Mouse (Mus musculus): ENCODE data around the gene C2.

C2 gene

DNA sequence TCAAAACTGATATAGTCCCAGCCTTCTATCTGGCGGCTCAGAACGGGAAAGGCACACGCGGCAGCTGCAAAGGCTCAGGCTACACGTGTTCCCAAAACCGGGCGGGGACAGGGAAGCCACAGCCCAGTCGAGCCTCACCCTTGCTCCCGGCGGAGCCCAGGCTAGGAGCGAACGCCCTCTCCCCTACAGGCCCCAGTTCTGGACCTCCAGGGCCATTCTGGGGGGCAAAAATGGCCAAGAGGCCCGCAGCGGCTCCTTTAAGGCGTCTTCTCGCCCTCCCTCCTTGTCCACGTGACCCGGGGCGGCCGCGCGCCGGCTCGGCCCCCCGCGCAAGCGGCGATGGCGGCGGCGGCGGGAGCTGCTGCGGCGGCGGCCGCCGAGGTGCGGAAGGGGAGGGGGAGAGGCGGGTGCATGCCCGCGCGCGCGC is at the start of gene C2, which contains the start of gene Ehmt2:
TSS of gene C2 (minus strand) at position 106 of the 427 bp plus-strand sequence.
TSS of gene Ehmt2 (plus strand) at position 310 of the 427 bp plus-strand sequence.
- in situ Hi-C loops (cut with MboI), result no loop called here

DNA sequence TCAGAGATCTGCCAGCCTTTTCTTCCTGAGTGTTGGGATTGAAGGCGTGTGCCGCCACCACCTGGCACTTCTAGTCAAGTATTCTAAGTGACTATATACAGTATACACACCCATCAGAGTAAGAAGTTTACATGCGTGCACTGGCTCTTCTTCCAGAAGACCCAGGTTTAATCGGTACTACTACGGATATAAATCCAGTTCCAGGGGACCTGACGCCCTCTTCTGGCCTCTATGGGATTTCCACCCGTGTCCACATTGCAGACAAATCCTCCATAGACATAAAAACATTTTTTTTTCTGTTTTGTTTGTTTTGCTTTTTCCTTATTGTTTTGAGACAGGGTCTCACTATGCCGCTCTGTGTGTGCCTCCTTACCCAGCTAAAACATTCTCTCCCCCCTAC is 49.5 kb upstream of the C2 start:
- in situ Hi-C loops (cut with MboI), result no loop called here

DNA sequence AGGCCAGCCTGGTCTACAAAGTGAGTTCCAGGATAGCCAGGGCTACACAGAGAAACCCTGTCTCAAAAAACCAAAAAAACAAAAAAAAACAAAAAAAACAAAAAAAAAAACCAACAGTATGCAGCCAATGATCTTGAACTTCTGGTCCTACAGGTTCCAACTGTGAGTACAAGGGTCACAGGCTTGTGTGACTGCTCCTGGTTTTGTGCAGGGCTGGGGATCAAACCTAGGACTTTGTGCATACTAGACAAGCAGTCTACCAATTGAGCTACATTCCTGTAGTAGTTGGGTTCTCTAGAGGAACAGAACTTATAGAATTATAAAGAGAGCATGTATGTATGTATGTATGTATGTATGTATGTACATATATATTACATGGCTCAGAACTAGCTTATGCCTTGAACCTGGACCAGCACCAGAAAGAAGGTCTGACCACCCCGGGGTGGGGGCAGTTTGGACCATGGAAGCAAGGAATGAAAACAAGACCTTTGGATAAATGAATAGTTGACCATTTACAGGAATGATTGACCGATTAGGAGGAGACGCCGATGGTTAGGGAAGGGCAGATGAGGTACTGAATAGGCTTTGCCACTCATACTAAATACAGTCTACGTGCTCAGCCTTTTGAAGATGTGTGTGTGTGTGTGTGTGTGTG is 48.5 kb upstream of the C2 start:
- in situ Hi-C loops (cut with MboI), result no loop called here

DNA sequence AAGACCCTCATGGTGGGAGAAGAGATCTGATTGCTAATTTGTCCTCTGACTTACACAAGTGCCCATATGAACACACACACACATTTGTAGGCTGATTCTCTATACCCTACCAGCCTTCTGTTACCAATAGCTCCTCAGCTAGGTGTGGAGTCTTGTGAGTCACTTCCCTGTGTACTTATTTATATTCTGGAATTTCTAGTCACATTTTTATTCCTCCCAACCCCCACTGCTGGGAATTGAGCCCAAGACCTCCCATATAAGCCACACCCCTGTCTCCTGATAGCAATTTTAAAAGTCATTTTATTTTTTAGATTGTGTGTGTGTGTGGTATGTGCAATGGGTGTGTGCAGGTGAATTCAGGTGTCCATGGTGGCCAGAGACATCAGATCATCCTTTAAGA is 46.3 kb upstream of the C2 start:
- in situ Hi-C loops (cut with MboI), result no loop called here

DNA sequence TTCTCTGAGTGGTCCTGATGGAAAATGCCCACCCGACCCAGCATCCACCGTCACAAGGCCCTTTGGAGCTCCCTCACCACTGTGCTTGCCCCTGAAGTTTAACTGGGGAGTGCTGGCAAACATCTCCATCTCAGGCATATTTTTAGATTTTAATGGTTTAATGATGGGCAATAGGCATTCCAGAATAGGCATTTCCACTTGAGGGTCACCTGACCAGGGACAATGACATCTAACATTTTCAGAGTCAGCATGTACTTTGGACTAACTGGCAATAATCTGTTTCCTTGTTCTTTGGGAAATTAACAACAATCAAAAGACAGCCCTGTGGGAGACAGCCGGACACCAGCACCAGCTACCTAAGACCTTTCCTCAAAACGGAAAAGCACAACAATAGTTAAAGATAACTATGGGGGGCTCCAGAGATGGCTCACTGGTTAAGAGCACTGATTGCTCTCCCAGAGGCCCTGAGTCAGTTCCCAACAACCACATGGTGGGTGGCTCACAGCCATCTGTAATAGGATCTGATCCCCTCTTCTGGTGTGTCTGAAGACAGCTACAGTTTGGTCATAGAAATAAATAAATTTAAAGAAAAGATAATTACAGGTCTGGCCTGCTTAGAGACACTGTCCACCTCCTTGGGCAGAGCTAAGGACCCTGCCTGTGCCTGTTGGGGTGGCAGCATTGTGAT is 45.2 kb upstream of the C2 start:
- in situ Hi-C loops (cut with MboI), result no loop called here

DNA sequence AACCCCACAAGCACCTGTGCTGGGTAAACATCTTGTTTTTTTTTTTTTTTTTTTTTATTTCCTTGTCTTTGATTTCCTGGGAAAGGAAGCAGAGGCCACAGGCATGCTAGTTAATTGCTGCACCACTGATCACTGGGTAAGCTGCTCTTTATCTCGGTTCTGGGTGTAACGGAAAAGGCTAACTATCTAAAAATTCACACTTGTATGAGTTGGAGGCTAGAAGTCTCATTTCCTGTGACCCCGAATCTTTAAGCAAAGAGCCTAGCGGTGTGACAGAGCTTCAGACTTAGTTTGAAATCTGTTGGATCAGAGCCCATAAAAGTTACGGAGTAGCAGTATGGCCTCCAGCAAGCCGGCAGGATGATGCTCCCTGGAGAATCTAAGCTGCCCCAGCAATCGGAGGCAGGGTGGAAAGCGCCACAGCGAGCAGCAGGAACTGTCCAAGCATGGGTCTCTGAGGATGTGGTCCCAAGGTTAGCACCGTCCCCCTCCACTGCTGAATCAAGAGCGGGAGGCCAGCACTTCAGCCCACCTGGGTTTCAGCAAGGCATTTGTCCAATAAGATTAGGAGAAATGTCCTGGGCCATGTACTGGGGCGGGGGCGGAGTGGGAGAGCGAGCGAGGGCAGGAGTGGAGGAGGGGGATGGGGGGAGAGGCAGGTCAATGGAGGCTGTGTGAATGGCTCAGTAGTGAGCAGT is 43.4 kb upstream of the C2 start:
- in situ Hi-C loops (cut with MboI), result no loop called here

DNA sequence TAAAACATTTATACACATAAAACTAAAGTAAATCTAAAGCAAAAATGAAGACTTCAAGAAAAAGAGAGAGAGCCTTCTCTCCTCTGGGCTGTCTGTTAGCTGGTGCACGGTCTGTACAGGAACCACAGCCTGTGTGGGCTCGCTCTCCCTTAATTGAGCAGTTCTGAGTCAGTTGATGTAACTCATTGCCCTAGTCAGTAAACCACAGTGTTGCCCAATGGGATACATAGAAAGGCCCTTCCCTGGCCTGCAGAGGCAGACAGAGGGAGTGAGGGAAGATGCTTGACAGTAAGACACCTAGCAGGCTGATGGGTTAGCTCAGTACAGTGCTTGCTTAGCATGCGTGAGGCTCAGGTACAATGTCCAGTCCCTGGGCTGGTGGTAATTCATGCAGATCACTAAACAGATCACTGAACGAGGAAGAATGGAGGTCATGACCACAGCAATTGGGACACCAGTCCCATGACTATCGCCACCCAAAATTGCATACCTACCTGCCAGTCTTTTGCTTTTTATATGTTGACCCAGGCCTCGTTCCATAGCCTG is 40.0 kb upstream of the C2 start:
- in situ Hi-C loops (cut with MboI), result no loop called here

DNA sequence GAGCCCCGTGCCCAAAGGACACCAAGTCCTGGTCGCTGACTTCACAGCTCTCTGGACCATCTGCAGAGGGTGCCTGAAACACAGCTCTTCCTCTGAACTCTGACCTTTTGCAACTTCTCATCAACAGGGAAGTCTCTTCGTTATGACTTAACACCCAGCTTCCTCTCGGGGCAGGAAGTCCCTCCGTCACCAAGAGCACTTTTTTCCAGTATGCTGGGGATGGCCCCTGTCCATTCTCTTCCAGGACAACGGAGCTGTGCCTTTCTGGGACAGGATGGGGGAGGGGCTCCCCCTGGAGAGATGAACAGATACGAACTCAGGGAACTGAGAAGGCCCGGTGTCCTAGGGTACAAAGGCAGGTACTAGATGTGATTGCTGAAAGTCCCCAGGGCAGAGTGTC is 36.8 kb upstream of the C2 start:
- in situ Hi-C loops (cut with MboI), result no loop called here

DNA sequence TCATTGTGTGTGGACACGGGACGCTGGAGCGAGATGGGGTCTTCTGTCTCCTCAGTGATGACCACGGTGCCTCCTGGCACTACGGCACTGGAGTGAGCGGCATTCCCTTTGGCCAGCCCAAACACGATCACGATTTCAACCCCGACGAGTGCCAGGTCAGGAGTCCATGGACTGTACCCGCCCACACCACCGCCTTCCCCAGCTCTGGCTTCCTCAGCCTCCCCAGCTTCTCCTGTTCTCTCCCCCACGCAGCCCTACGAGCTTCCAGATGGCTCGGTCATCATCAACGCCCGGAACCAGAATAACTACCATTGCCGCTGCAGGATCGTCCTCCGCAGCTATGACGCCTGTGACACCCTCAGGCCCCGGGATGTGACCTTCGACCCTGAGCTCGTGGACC is 36.0 kb upstream of the C2 start:
- in situ Hi-C loops (cut with MboI), result no loop called here

DNA sequence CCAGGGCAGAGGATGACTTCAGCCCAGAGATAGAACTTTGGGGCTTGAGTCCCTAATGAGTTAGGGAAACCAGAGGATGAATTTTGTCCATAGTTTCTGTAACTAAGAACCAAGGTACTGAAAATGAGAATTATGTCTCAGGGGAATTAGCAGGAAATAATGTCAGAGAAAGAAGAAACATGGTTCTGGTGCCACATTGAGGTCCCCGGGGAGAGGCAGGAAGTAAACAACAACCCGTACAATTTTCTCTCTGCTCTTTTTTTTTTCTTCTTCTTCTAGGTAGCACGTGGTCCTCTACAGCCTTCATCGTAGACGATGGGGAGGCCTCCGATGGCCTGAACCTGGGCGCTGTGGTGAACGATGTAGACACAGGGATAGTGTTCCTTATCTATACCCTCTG is 34.2 kb upstream of the C2 start:
- in situ Hi-C loops (cut with MboI), result no loop called here

DNA sequence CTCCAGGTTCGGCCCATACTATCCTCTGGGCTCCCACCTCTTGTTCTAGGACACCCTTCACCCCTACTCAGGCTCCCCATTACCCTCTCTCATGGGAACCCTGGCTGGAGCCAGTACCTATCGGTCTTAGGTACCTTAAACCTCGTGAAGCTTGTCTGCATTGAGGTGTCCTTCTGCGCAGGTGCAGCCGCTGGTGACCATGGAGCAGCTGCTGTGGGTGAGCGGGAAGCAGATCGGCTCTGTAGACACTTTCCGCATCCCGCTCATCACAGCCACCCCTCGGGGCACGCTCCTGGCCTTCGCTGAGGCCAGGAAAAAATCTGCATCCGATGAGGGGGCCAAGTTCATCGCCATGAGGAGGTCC is 33.7 kb upstream of the C2 start:
- in situ Hi-C loops (cut with MboI), result no loop called here

DNA sequence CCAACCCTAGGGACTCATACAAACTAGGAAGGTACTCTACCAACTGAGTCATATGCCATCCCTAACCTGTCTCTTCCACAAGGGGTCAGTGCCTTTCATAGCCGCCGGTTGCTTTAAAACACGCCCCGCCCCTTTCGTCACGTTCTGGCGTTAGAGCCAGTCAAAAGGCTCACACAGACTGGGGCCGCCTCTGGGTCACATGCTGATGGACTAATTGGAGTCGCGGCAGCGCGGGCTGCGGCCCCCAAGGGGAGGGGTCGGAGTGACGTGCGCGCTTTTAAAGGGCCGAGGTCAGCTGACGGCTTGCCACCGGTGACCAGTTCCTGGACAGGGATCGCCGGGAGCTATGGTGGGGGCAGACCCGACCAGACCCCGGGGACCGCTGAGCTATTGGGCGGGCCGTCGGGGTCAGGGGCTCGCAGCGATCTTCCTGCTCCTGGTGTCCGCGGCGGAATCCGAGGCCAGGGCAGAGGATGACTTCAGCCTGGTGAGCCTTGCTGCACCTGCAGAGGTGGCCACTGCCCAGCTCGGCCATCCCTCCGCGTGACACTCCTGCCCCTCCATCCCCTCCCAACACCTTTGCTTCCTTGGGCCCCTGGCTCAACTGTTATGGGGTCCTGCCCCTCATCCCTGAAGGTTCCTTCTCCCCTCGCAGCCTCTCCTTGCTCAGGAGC is 33.1 kb upstream of the C2 start, which contains the start of gene Neu1:
TSS of gene Neu1 (plus strand) at position 193 of the 674 bp plus-strand sequence.
- in situ Hi-C loops (cut with MboI), result no loop called here

DNA sequence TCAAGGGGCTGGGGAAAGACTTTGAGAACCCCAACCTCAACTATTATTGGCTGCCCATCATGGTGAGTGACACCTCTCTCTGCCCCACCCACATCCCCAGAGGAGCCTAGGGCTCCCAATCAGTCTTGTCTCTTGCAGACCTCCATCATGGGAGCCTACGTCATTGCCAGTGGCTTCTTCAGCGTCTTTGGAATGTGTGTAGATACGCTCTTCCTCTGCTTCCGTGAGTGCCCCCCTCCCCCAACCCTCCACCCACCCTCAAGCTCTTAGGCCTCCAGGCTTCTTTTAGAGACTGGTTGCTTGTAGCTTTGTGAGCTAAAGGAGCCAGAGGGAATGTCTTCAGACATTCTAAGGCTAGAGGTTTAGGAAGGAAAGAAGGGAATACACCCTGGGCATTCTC is 30.8 kb upstream of the C2 start:
- in situ Hi-C loops (cut with MboI), result no loop called here

DNA sequence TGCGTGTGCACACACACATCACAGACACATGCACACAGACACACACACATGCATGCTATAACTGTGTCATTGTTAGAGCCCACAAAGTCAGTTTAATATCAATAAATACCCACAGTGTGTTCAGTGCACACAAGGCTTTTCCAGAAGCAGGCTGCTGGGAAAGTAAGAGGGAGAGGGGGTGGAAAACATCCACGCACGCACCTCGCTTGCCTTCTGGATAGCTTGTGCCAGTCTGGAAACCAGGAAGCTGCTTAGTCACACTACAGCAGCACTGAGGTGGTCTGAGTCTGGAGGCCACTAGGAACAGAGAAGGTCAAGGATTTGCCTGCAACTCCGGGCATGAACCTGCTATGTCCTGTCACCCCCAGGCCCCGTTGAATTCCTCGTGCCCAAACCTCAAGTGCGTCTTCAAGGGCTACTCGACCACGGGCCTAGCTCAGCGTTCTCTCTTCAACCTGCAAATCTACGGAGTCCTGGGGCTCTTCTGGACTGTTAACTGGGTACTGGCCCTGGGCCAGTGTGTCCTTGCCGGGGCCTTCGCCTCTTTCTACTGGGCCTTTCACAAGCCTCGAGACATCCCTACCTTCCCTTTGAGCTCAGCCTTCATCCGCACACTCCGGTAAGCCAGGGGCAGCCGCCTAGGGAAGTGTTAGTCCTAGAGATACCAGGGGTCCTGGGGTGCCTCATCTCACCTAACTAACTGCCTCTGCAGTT is 29.4 kb upstream of the C2 start:
- in situ Hi-C loops (cut with MboI), result no loop called here

DNA sequence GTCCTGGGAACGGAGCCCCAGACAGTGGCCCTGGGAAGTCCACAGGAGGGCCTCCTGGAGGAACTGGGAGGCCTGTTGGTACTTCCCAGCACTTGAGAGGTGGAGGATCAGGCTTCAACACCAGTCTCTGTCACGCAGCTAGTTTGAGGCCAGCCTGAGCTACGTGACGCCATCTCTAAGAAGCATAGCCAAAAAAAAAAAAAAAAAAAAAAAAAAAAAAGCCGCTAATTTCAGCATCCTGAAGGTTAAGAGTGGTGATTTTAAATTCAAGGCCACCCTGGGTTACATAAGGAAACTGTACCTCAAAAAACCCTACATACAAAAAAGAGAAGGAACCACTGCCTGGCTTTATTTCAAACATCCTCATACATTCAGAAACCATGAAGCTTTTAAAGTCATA is 26.2 kb upstream of the C2 start:
- in situ Hi-C loops (cut with MboI), result no loop called here

DNA sequence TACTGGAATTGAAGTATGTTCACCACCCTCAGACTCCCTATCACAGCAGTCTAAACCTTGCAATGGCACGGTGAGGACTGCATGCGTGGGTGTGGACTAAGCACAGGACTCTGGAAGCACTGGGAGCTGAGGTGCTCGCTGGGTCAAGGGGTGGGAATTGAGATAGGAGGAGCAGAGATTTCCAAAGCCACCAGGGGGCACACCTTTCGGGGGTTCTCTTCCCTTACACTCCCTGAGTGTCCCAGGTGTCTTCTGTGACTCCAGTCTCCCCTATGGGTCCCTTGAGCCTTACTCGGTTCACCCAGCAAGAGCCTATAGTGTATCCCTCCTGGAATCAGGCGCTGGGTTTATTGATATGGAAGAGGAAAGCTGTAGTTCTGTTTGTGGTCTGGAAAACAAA is 24.9 kb upstream of the C2 start:
- in situ Hi-C loops (cut with MboI), result no loop called here

DNA sequence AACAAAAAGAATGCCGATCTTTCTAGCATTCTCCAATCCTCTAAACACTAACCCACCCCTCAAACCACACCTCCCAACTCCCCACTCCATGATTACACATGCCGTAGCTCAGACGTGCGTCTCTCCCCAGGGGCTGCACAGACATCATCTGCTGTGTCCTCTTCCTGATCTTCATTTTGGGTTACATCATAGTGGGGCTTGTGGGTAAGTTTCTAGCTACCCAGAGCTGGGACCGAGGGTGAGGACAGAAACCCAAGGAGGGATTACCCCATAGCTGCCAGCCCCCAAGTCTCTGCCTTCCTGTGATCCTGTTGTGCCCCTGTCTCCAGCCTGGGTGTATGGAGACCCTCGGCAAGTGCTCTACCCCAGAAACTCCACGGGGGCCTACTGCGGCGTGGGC is 19.1 kb upstream of the C2 start:
- in situ Hi-C loops (cut with MboI), result no loop called here

DNA sequence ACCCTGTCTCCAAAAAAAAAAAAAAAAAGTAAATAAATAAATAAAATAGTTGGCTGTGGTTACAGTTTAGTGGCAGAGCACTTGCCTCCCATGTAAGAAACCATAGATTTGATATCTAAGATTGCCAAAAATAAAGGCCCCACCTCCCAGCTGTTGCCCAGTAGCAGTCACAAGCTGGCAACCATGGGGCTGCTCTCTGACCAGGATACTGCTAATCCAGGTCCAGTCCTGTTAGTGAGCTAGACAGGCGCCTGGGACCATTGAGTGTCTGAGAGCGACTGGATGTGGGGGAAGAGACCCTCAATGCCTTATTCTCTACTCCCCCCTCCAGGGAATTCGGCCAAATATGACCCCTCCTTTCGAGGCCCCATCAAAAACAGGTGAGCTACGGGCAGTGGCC is 18.3 kb upstream of the C2 start:
- in situ Hi-C loops (cut with MboI), result no loop called here

DNA sequence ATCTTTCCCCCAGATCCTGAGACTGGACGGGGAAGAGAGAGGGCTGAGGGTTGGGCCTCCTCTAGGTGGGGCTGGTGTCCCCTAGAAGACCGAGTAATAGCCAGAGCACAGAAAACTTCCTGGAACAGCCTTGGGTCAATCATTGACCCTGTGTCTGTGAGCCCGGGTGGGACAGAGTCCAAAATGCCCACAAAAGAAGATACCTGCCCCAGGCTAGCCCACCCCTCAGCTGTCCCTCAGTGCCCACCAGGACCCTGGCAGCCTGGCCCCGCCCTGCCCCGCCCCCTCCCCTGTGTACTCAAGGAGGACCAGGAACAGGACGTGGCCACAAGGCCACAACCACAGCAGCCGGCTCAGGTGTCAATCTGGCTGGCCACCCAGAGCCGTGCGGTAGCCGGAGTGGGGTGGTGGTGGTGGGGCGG is 17.4 kb upstream of the C2 start:
- in situ Hi-C loops (cut with MboI), result no loop called here

DNA sequence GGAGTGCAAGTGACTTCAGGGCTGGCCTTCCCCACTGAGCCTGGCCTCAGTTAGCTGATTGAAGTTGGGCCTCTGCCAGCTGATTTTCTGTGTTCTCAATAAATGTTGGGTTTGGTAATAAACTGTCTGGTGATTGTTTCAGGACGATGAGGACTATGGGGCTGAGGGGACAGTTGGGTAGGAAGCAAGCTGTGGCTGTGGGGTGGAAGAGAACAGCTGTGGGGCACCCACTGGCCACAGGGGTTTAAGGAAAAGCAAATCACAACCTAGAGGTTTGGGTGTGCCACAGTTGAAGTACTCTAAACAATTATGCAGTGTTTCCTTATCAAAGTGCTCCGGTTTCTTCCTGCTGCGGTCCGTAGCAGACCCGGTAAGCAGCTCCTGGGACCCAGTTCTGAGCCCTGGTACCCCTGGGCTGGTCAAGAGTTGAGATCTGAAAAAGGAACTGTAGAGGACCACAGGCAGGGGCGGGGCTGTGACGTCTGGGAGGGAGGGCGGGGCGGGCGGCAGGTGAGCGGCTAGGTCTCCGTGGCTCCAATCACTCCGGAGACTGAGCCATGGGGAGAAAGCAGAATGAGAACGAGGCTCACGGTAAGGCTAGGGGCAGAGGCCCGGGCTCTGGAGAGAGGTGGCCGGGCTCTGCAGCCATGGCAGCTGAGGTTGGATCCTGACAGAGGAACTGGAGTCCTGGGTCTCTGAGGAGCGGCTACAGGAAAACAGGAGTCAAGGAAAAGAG is 16.0 kb upstream of the C2 start, which contains the start of gene Slc44a4:
TSS of gene Slc44a4 (plus strand) at position 537 of the 736 bp plus-strand sequence.
- in situ Hi-C loops (cut with MboI), result loop anchor here (5.0 kb wide), 1 partner anchor 57 kb away; no protein-coding TSS in a partner anchor

DNA sequence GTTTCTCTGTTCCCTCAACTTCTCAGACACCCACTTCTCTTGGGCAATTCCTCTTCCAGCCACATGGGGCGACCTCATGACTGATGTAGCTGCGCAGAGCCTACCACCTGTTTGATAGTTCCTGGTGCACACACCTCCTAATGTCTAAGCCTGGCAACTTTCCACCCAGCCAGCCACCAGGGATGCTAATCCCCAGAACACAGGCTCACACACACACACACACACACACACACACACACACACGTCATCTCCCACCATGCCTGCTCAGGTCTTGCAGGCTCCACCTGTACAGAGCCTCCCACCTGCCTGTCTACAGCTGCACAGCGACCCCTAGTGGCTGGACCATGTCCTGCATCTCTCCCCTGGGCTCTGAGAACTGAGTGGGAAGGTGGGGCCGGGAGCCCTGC is 13.9 kb upstream of the C2 start:
- in situ Hi-C loops (cut with MboI), result loop anchor here (5.0 kb wide), 1 partner anchor 55 kb away; no protein-coding TSS in a partner anchor
